Mouse (Mus musculus): Measurements from ENCODE around the gene Spred2. TPM values are rescaled to one million over a fixed set of nuclear protein-coding genes. Genes with fewer than 3 reads are reported as not detected.
A peak's percentile ranks its signal among the peaks of the same experiment; 100 is the strongest.

Gene Spred2
- polyA plus RNA-seq, 1 experiment = 24.0 TPM

GRCm38 (mm10) chr11:19960541-19960940 lies 36.4 kb downstream of the Spred2 start:
- no peak for TF ChIP-seq CTCF (IDR thresholded peaks at IDR 0.05; ENCODE audit: insufficient read depth, low read length)
- WGBS = 81% methylated on average over 3 of the region's 3 CpGs
- peaks cover 29% of the 10 kb centered on the region for H3K4me1 ChIP-seq (ENCODE audit: control insufficient read depth, insufficient read depth, low read length)
- H3K4me3 ChIP-seq (replicated peaks; ENCODE audit: extremely low read depth, low read depth, low read length) = no peak overlapping the region
- no peak for DNase-seq

- TF ChIP-seq POLR2A (IDR thresholded peaks at IDR 0.05; ENCODE audit: borderline replicate concordance, extremely low read depth, low read depth, low read length) = no peak
- no peak for TF ChIP-seq CTCF (IDR thresholded peaks at IDR 0.05; ENCODE audit: insufficient read depth, low read length)
- DNase-seq = no peak
- WGBS = 70% methylated on average over 6 of the region's 6 CpGs
- no peak overlapping the region for H3K4me3 ChIP-seq (replicated peaks; ENCODE audit: extremely low read depth, low read depth, low read length)
- H3K4me1 ChIP-seq (ENCODE audit: control insufficient read depth, insufficient read depth, low read length) = peaks cover 29% of the 10 kb centered on the region
Measured at GRCm38 (mm10) chr11:19961088-19961487, 36.9 kb downstream of the Spred2 start.

- 59% methylated on average over 12 of the region's 12 CpGs for WGBS
- TF ChIP-seq CTCF (IDR thresholded peaks at IDR 0.05; ENCODE audit: insufficient read depth, low read length) = no peak
- TF ChIP-seq POLR2A (IDR thresholded peaks at IDR 0.05; ENCODE audit: borderline replicate concordance, extremely low read depth, low read depth, low read length) = no peak
- Histone ChIP-seq H3K4me1 (ENCODE audit: control insufficient read depth, insufficient read depth, low read length) (peaks cover 27% of the 10 kb centered on the region), H3K4me3 (replicated peaks; ENCODE audit: extremely low read depth, low read depth, low read length) (no peak overlapping the region)
- no peak for DNase-seq
Measured at GRCm38 (mm10) chr11:19961766-19962365, 37.7 kb downstream of the Spred2 start.

- Histone ChIP-seq H3K4me3 (replicated peaks; ENCODE audit: extremely low read depth, low read depth, low read length) (no peak overlapping the region), H3K4me1 (ENCODE audit: control insufficient read depth, insufficient read depth, low read length) (peaks cover 27% of the 10 kb centered on the region)
- DNase-seq = no peak
- WGBS = 11% methylated on average over 5 of the region's 5 CpGs
- TF ChIP-seq CTCF (IDR thresholded peaks at IDR 0.05; ENCODE audit: insufficient read depth, low read length) (no peak), POLR2A (IDR thresholded peaks at IDR 0.05; ENCODE audit: borderline replicate concordance, extremely low read depth, low read depth, low read length) (no peak)
Measured at GRCm38 (mm10) chr11:19962796-19963195, 38.6 kb downstream of the Spred2 start.

GRCm38 (mm10) chr11:19963717-19964141 lies 39.6 kb downstream of the Spred2 start:
- no peak for DNase-seq
- Histone ChIP-seq H3K4me1 (ENCODE audit: control insufficient read depth, insufficient read depth, low read length) (peaks cover 27% of the 10 kb centered on the region), H3K4me3 (replicated peaks; ENCODE audit: extremely low read depth, low read depth, low read length) (peak overlapping the region; percentile 21)
- TF ChIP-seq CTCF (IDR thresholded peaks at IDR 0.05; ENCODE audit: insufficient read depth, low read length) = no peak
- TF ChIP-seq POLR2A (IDR thresholded peaks at IDR 0.05; ENCODE audit: borderline replicate concordance, extremely low read depth, low read depth, low read length) = peak; percentile 29; the same call in 1 of the 2 replicates
- WGBS = 6% methylated on average over 12 of the region's 12 CpGs

GRCm38 (mm10) chr11:19964333-19964732 lies 40.2 kb downstream of the Spred2 start:
- H3K4me1 ChIP-seq (ENCODE audit: control insufficient read depth, insufficient read depth, low read length) = peaks cover 27% of the 10 kb centered on the region
- H3K4me3 ChIP-seq (replicated peaks; ENCODE audit: extremely low read depth, low read depth, low read length) = no peak overlapping the region
- no peak for TF ChIP-seq CTCF (IDR thresholded peaks at IDR 0.05; ENCODE audit: insufficient read depth, low read length)
- TF ChIP-seq POLR2A (IDR thresholded peaks at IDR 0.05; ENCODE audit: borderline replicate concordance, extremely low read depth, low read depth, low read length) = no peak
- DNase-seq = no peak
- 61% methylated on average over 5 of the region's 5 CpGs for WGBS

- TF ChIP-seq POLR2A (IDR thresholded peaks at IDR 0.05; ENCODE audit: borderline replicate concordance, extremely low read depth, low read depth, low read length) (no peak), CTCF (IDR thresholded peaks at IDR 0.05; ENCODE audit: insufficient read depth, low read length) (no peak)
- Histone ChIP-seq H3K4me3 (replicated peaks; ENCODE audit: extremely low read depth, low read depth, low read length) (no peak overlapping the region), H3K4me1 (ENCODE audit: control insufficient read depth, insufficient read depth, low read length) (peaks cover 31% of the 10 kb centered on the region)
- DNase-seq = no peak
- 33% methylated on average over 16 of the region's 16 CpGs for WGBS
Measured at GRCm38 (mm10) chr11:19965037-19965611, 40.9 kb downstream of the Spred2 start.

GRCm38 (mm10) chr11:19965664-19966063 lies 41.5 kb downstream of the Spred2 start:
- Histone ChIP-seq H3K4me3 (replicated peaks; ENCODE audit: extremely low read depth, low read depth, low read length) (no peak overlapping the region), H3K4me1 (ENCODE audit: control insufficient read depth, insufficient read depth, low read length) (peaks cover 31% of the 10 kb centered on the region)
- no peak for TF ChIP-seq POLR2A (IDR thresholded peaks at IDR 0.05; ENCODE audit: borderline replicate concordance, extremely low read depth, low read depth, low read length)
- TF ChIP-seq CTCF (IDR thresholded peaks at IDR 0.05; ENCODE audit: insufficient read depth, low read length) = no peak
- DNase-seq = no peak
- WGBS = 63% methylated on average over 4 of the region's 4 CpGs

GRCm38 (mm10) chr11:19966294-19966693 lies 42.1 kb downstream of the Spred2 start:
- TF ChIP-seq POLR2A (IDR thresholded peaks at IDR 0.05; ENCODE audit: borderline replicate concordance, extremely low read depth, low read depth, low read length) = no peak
- no peak for TF ChIP-seq CTCF (IDR thresholded peaks at IDR 0.05; ENCODE audit: insufficient read depth, low read length)
- DNase-seq = no peak
- Histone ChIP-seq H3K4me3 (replicated peaks; ENCODE audit: extremely low read depth, low read depth, low read length) (no peak overlapping the region), H3K4me1 (ENCODE audit: control insufficient read depth, insufficient read depth, low read length) (peaks cover 31% of the 10 kb centered on the region)
- 33% methylated on average over 2 of the region's 2 CpGs for WGBS

GRCm38 (mm10) chr11:19969584-19969983 lies 45.4 kb downstream of the Spred2 start:
- Histone ChIP-seq H3K4me1 (ENCODE audit: control insufficient read depth, insufficient read depth, low read length) (peaks cover 14% of the 10 kb centered on the region), H3K4me3 (replicated peaks; ENCODE audit: extremely low read depth, low read depth, low read length) (no peak overlapping the region)
- no peak for DNase-seq
- whole genome bisulfite sequencing = 47% methylated on average over 5 of the region's 5 CpGs
- TF ChIP-seq CTCF (IDR thresholded peaks at IDR 0.05; ENCODE audit: insufficient read depth, low read length) = no peak
- no peak for TF ChIP-seq POLR2A (IDR thresholded peaks at IDR 0.05; ENCODE audit: borderline replicate concordance, extremely low read depth, low read depth, low read length)
